Mouse (Mus musculus) left cerebral cortex, adult 11 months (tissue): Measurements from ENCODE around the gene Plxdc1.

Experiments used
- DNase-seq: peaks from one replicate; pipeline ENCODE4 v3.0.0; 2022; ENCODE audit warnings: low spot score

Gene Plxdc1

GRCm38 (mm10) chr11:97915471-97915870 is 70.8 kb downstream of the Plxdc1 start:
- no peak for DNase-seq

- DNase-seq = no peak
Measured at GRCm38 (mm10) chr11:97913111-97913510, 73.1 kb downstream of the Plxdc1 start.

GRCm38 (mm10) chr11:97908634-97909348 is 77.5 kb downstream of the Plxdc1 start:
- no peak for DNase-seq

GRCm38 (mm10) chr11:97907935-97908334 is 78.3 kb downstream of the Plxdc1 start:
- no peak for DNase-seq

GRCm38 (mm10) chr11:97906905-97907304 is 79.3 kb downstream of the Plxdc1 start:
- DNase-seq = no peak

- DNase-seq = no peak
Measured at GRCm38 (mm10) chr11:97905941-97906340, 80.3 kb downstream of the Plxdc1 start.

- DNase-seq = no peak
Measured at GRCm38 (mm10) chr11:97905540-97905939, 80.7 kb downstream of the Plxdc1 start.

GRCm38 (mm10) chr11:97904801-97905200 is 81.4 kb downstream of the Plxdc1 start:
- no peak for DNase-seq

- DNase-seq = no peak
Measured at GRCm38 (mm10) chr11:97901806-97902205, 84.4 kb downstream of the Plxdc1 start.

- peak; percentile 76 for DNase-seq
Measured at GRCm38 (mm10) chr11:97899822-97900221, 86.4 kb downstream of the Plxdc1 start.

GRCm38 (mm10) chr11:97897568-97898185 is 88.6 kb downstream of the Plxdc1 start:
- DNase-seq = no peak

- DNase-seq = no peak
Measured at GRCm38 (mm10) chr11:97896655-97897054, 89.6 kb downstream of the Plxdc1 start.

- DNase-seq = no peak
Measured at GRCm38 (mm10) chr11:97891821-97892220, 94.4 kb downstream of the Plxdc1 start.

GRCm38 (mm10) chr11:97885296-97885915 is 100.8 kb downstream of the Plxdc1 start:
- DNase-seq = no peak

- DNase-seq = no peak
Measured at GRCm38 (mm10) chr11:97884601-97885185, 101.6 kb downstream of the Plxdc1 start.

GRCm38 (mm10) chr11:97883918-97884600 is 102.2 kb downstream of the Plxdc1 start, which contains the start of gene Fbxo47:
Fbxo47 (minus strand) TSS chr11:97884154.
- DNase-seq = peak; percentile 97

- peak; percentile 57 for DNase-seq
Measured at GRCm38 (mm10) chr11:97883542-97883917, 102.7 kb downstream of the Plxdc1 start.

- DNase-seq = no peak
Measured at GRCm38 (mm10) chr11:97880362-97880761, 105.9 kb downstream of the Plxdc1 start.

- no peak for DNase-seq
Measured at GRCm38 (mm10) chr11:97877341-97877740, 108.9 kb downstream of the Plxdc1 start.

- DNase-seq = no peak
Measured at GRCm38 (mm10) chr11:97874396-97874795, 111.8 kb downstream of the Plxdc1 start.
